8 mouse cellular contexts compared by ENCODE assay signal in genomic region chr9:41190745-41191482, GRCm38 (mm10). TPM values are rescaled to one million over a fixed set of nuclear protein-coding genes. Genes with fewer than 3 reads are reported as not detected.
DNase-seq lines count a peak whose midpoint lies in the region; ATAC-seq and TF ChIP-seq lines count a peak whose summit lies in the region.

No protein-coding gene starts in this region.

- H3K9me3 ChIP-seq in CH12.LX (replicated peaks; ENCODE audit: low read length) = no peaks in the 10 kb centered on the region
- H3K9me3 ChIP-seq in forebrain, embryonic 10.5 days = no peaks in the 10 kb centered on the region
- H3K9me3 ChIP-seq in liver, postnatal 0 days (ENCODE audit: low read length) = no peaks in the 10 kb centered on the region
- H3K9me3 ChIP-seq in neural tube, embryonic 15.5 days (replicated peaks) = no peaks in the 10 kb centered on the region

- dilution Hi-C loops in CH12.LX (cut with MboI; ENCODE audit: extremely low pct_ligation_motif_present, extremely low pct_unique_long_range_greater_than_20kb, low sequenced_read_pairs) = no loop called here

- H3K4me2 ChIP-seq in CH12.LX (ENCODE audit: insufficient read depth, low read depth, poor library complexity, severe bottlenecking) = peak overlapping the region; percentile 52; the same call in 1 of the 2 replicates
- no peak overlapping the region for H3K4me2 ChIP-seq in liver, postnatal 0 days (ENCODE audit: low read depth, low read length)
- no peak overlapping the region for H3K4me2 ChIP-seq in neural tube, embryonic 15.5 days

- TF ChIP-seq EP300 in CH12.LX (IDR thresholded peaks at IDR 0.05; ENCODE audit: low read length) = no peak
- no peak for TF ChIP-seq EP300 in liver, postnatal 0 days (IDR thresholded peaks at IDR 0.05; ENCODE audit: low read depth)

- peak; percentile 96 to 99 for TF ChIP-seq CTCF in CH12.LX (conservative IDR thresholded peaks at IDR 0.05 in 1 of 2, IDR thresholded peaks at IDR 0.05 in 1 of 2; ENCODE audit: low read depth in 2 of 2, low read length in 2 of 2)
- TF ChIP-seq CTCF in liver, postnatal 0 days (IDR thresholded peaks at IDR 0.05; ENCODE audit: low read depth) = peak; percentile 99

- 31% methylated on average over 9 of the region's 9 CpGs for WGBS in forebrain, embryonic 10.5 days
- 23% methylated on average over 9 of the region's 9 CpGs for WGBS in large intestine, adult 2 months
- 24% methylated on average over 9 of the region's 9 CpGs for WGBS in liver, postnatal 0 days (ENCODE audit: insufficient replicate concordance)
- 16% methylated on average over 9 of the region's 9 CpGs for WGBS in neural tube, embryonic 15.5 days

- H3K4me3 ChIP-seq in CH12.LX (replicated peaks in 1 of 3; ENCODE audit: low read depth in 2 of 3, low read length in 2 of 3, poor library complexity in 1 of 3) = no peak overlapping the region
- H3K4me3 ChIP-seq in forebrain, embryonic 10.5 days = no peak overlapping the region
- H3K4me3 ChIP-seq in liver, postnatal 0 days (ENCODE audit: low read depth, low read length) = no peak overlapping the region
- H3K4me3 ChIP-seq in neural tube, embryonic 15.5 days (replicated peaks) = no peak overlapping the region

- no peaks in the 10 kb centered on the region for H3K36me3 ChIP-seq in CH12.LX (replicated peaks in 1 of 2; ENCODE audit: control insufficient read depth in 1 of 2, insufficient read depth in 1 of 2, low read length in 1 of 2)
- no peaks in the 10 kb centered on the region for H3K36me3 ChIP-seq in forebrain, embryonic 10.5 days (replicated peaks)
- H3K36me3 ChIP-seq in liver, postnatal 0 days (replicated peaks; ENCODE audit: insufficient read depth, low read length) = no peaks in the 10 kb centered on the region
- no peaks in the 10 kb centered on the region for H3K36me3 ChIP-seq in neural tube, embryonic 15.5 days

- H3K9ac ChIP-seq in CH12.LX (ENCODE audit: insufficient read depth, low read depth) = no peak overlapping the region
- H3K9ac ChIP-seq in liver, postnatal 0 days (replicated peaks) = no peak overlapping the region
- H3K9ac ChIP-seq in neural tube, embryonic 15.5 days (replicated peaks) = no peak overlapping the region

- peaks cover 9 to 17% of the 10 kb centered on the region in 2 experiments for H3K4me1 ChIP-seq in CH12.LX (ENCODE audit: control insufficient read depth in 1 of 2, insufficient read depth in 2 of 2)
- H3K4me1 ChIP-seq in forebrain, embryonic 10.5 days = 0 out of 2 replicates have a peak, but pooled peaks cover 3% of the 10 kb centered on the region
- no peaks in the 10 kb centered on the region for H3K4me1 ChIP-seq in liver, postnatal 0 days (ENCODE audit: insufficient read depth)
- H3K4me1 ChIP-seq in neural tube, embryonic 15.5 days = peaks cover 16% of the 10 kb centered on the region

- H3K27ac ChIP-seq in CH12.LX (ENCODE audit: insufficient read depth, low read depth) = no peak overlapping the region
- H3K27ac ChIP-seq in forebrain, embryonic 10.5 days = no peak overlapping the region
- H3K27ac ChIP-seq in liver, postnatal 0 days (ENCODE audit: low read depth) = no peak overlapping the region
- peak overlapping the region; percentile 72 for H3K27ac ChIP-seq in neural tube, embryonic 15.5 days (replicated peaks)

- ATAC-seq in liver, postnatal 0 days = peak; percentile 56; the same call in 1 of the 2 replicates
- peak; percentile 88 for ATAC-seq in neural tube, embryonic 15.5 days (ENCODE audit: low FRiP score)

- H3K79me2 ChIP-seq in CH12.LX (replicated peaks; ENCODE audit: control insufficient read depth, extremely low read depth, insufficient read depth, poor library complexity, severe bottlenecking) = no peaks in the 10 kb centered on the region

- H3K27me3 ChIP-seq in CH12.LX (replicated peaks) = no peaks in the 10 kb centered on the region
- no peaks in the 10 kb centered on the region for H3K27me3 ChIP-seq in forebrain, embryonic 10.5 days (ENCODE audit: poor library complexity, severe bottlenecking)
- H3K27me3 ChIP-seq in liver, postnatal 0 days (ENCODE audit: insufficient read depth, low read length) = no peaks in the 10 kb centered on the region
- H3K27me3 ChIP-seq in neural tube, embryonic 15.5 days (replicated peaks) = no peaks in the 10 kb centered on the region

- peak; percentile 99 for TF ChIP-seq RAD21 in CH12.LX (IDR thresholded peaks at IDR 0.05; ENCODE audit: low read depth, low read length)

- intact Hi-C loops in heart, postnatal 25 days (cut with DNase I) = loop anchor here (1.0 to 5.0 kb wide), 3 partner anchors 147 to 359 kb away; no protein-coding TSS in a partner anchor

- TF ChIP-seq POLR2A in CH12.LX (IDR thresholded peaks at IDR 0.05; ENCODE audit: low read depth, low read length) = no peak

- in situ Hi-C loops in CH12.LX (cut with MboI; ENCODE audit: low pct_ligation_motif_present, low pct_unique_long_range_greater_than_20kb, low sequenced_read_pairs) = loop anchor here (5.0 to 10.0 kb wide), 2 partner anchors 199 to 376 kb away; no protein-coding TSS in a partner anchor

- peak; percentile 69 for DNase-seq in CH12.LX (ENCODE audit: extremely low read depth)
- peak; percentile 50 for DNase-seq in c-Kit-negative CD71-positive TER-119-positive erythroid progenitor cells, embryonic 14.5 days (ENCODE audit: low read depth, low spot score)
- DNase-seq in forebrain, embryonic 10.5 days (ENCODE audit: extremely low spot score, low spot score) = peak; percentile 79
- DNase-seq in heart, postnatal 25 days (ENCODE audit: low spot score) = peak; percentile 19
- peak; percentile 25 for DNase-seq in large intestine, adult 2 months (ENCODE audit: low read depth, low spot score)
- DNase-seq in liver, postnatal 0 days = peak; percentile 78
- peak; percentile 85 for DNase-seq in testis, postnatal 10 days (ENCODE audit: low spot score)

TF ChIP-seq in CH12.LX, 34 proteins besides CTCF, POLR2A, EP300 and RAD21:
- TF ChIP-seq GABPA (IDR thresholded peaks at IDR 0.05; ENCODE audit: insufficient replicate concordance, low read depth, low read length) (no peak), BHLHE40 (IDR thresholded peaks at IDR 0.05; ENCODE audit: low read depth, low read length) (no peak), SMC3 (IDR thresholded peaks at IDR 0.05; ENCODE audit: low read depth, low read length) (peak; percentile 97), CHD1 (IDR thresholded peaks at IDR 0.05; ENCODE audit: low read depth, low read length) (no peak), ZC3H11A (IDR thresholded peaks at IDR 0.05; ENCODE audit: low read depth, low read length) (peak; percentile 83), IRF4 (IDR thresholded peaks at IDR 0.05; ENCODE audit: low read depth, low read length) (0 out of 2 replicates have a peak, but pooled peaks have one; percentile 20), ZNF384 (IDR thresholded peaks at IDR 0.05; ENCODE audit: low read depth, low read length) (peak; percentile 4; the same call in 1 of the 2 replicates), MAX (IDR thresholded peaks at IDR 0.05; ENCODE audit: low read length) (0 out of 2 replicates have a peak, but pooled peaks have one; percentile 29), USF1 (IDR thresholded peaks at IDR 0.05; ENCODE audit: low read depth, low read length) (no peak), MEF2A (IDR thresholded peaks at IDR 0.05; ENCODE audit: borderline replicate concordance, low read depth, low read length) (peak; percentile 53; the same call in 1 of the 2 replicates), CHD2 (IDR thresholded peaks at IDR 0.05; ENCODE audit: low read length) (no peak), MYC (IDR thresholded peaks at IDR 0.05; ENCODE audit: low read depth, low read length) (0 out of 2 replicates have a peak, but pooled peaks have one; percentile 21), SIN3A (IDR thresholded peaks at IDR 0.05; ENCODE audit: low read length) (peak; percentile 60; the same call in 1 of the 2 replicates), NRF1 (IDR thresholded peaks at IDR 0.05; ENCODE audit: low read depth, low read length) (peak; percentile 31; the same call in 1 of the 2 replicates), HCFC1 (IDR thresholded peaks at IDR 0.05; ENCODE audit: low read depth, low read length) (peak; percentile 36; the same call in 1 of the 2 replicates), KAT2A (IDR thresholded peaks at IDR 0.05; ENCODE audit: insufficient replicate concordance, low read length) (no peak)

RNA-seq across cellular contexts. Expression of gene Ubash3b, which starts 29.4 kb away (rescaled TPM):
- total RNA-seq in CH12.LX (2012; rRNA removed) (4.2 and 5.0 TPM in 2 replicates), CH12.LX (2014; rRNA removed) (2.8 and 3.3 TPM in 2 replicates)
- 4.5 and 4.6 TPM in 2 replicates for polyA plus RNA-seq in CH12.LX (2012; ENCODE audit: insufficient read length, low read depth)
- 3.8 and 4.1 TPM in 2 replicates for polyA plus RNA-seq in forebrain, embryonic 10.5 days (2016; fragmentation: Nextera tagmentation; extraction: Ambion mirVana)
- total RNA-seq in heart, postnatal 25 days (2021) = 1 to 10 TPM in 1 of 2 experiments, under 1 TPM in 1; 0.99 to 1.5 TPM
- polyA plus RNA-seq in large intestine, adult 2 months (2012; rRNA removed) = 1.7 and 2.0 TPM in 2 replicates
- polyA plus RNA-seq in liver, postnatal 0 days (2015; fragmentation: Nextera tagmentation; extraction: Ambion mirVana) = 6.6 TPM in 2 replicates
- polyA plus RNA-seq in neural tube, embryonic 15.5 days (2015; fragmentation: Nextera tagmentation; extraction: Ambion mirVana) = 23.7 and 28.4 TPM in 2 replicates

Comparison
In these comparisons a context has a peak if more than half of its experiments do, and no peak if none do; other contexts are left out.
1. DNase-seq: peak in every context shown above with its lines; median percentile 85 in testis, postnatal 10 days; 79 in forebrain, embryonic 10.5 days; 78 in liver, postnatal 0 days; 69 in CH12.LX; 50 in c-Kit-negative CD71-positive TER-119-positive erythroid progenitor cells, embryonic 14.5 days; 25 in large intestine, adult 2 months; 19 in heart, postnatal 25 days.